Mouse (Mus musculus): ENCODE measurements around the gene Nlgn1.

Gene Nlgn1

GRCm38 (mm10) chr3:26050769-26051168 is 281.5 kb downstream of the Nlgn1 start:
- DNase-seq (ENCODE audit: low spot score) = no peak

GRCm38 (mm10) chr3:26042966-26043365 is 289.3 kb downstream of the Nlgn1 start:
- DNase-seq (ENCODE audit: low spot score) = no peak

GRCm38 (mm10) chr3:26039696-26040095 is 292.6 kb downstream of the Nlgn1 start:
- DNase-seq (ENCODE audit: low spot score) = no peak

GRCm38 (mm10) chr3:26026025-26026424 is 306.2 kb downstream of the Nlgn1 start:
- no peak for DNase-seq (ENCODE audit: low spot score)

DNA sequence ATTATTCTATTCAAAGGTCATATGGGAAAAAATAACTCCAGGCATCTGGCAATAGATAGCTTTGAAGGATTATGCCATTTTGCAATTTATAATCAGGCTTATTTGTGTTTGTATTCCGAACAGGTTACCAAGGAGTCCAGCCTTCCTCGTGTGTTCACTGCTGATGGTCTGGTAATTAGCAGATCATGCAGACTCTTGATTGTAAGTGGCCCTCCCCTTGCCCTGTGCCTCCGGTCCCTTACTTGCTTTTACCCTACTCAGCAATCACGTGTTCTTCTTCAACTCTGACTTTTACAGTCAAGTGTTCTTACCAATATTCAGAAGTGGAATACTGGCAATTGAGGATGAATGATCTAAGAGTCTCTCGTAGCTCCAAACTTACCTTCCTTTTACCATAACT is 309.0 kb downstream of the Nlgn1 start:
- no peak for DNase-seq (ENCODE audit: low spot score)

DNA sequence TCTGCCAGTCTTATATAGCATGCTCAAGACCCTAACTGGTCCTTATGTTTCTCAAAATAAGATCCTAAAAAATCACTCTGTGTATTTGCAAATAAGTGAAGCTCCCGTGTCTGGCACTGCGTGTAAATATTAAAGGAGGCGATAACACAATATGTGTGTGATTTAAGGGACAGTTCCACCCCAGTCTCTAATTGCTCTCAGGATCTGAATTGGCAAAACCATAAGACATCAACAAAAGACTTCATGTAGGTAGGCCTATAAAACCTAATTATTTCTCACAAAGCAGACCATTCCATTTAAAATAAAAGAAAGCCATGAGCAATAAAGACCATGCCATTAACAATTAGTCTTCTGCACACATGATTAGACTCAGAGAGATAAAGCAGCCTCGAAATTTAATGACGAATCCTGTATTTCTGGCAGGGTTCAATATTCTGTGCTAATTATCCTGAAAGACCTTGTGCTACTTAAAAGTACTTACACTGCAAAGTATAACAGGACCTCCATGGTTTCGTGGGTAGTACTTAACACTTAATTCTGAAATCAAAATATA is 310.6 kb downstream of the Nlgn1 start:
- DNase-seq (ENCODE audit: low spot score) = no peak

DNA sequence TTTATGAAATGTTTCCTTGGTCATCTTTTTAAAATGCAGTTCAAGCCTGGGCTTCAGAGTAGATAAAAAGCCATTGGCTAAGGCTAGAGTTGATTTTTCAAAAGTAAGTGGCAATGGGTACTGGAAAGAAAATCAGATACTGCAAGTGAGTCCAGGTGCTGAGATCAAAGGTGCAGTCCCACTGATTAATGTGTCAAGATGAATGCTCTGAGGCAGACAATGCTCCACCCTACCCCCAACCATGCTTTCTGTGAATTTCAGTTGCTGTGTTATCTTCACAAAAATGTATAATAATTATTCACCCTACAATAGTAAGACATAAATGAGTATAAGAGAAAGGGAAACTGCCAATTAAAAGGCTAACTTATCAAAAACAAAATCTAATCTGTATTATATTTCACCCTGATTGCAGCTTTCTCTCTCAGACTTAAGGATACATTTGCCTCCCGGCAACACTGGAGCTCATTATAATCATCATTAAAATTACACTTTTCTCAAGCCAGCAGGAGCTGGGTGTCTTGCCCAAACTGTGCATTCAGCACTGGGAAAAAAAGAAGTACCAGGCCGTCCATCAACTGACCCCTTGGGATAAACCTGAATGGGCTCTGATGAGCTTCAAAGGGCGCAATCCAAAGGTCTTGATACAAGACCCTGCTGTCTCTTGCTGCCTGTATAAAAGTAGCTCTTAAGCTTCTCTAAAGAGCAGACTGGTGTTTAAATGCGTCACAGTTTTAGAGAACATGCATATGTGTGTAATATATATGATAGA is 320.8 kb downstream of the Nlgn1 start:
- no peak for DNase-seq (ENCODE audit: low spot score)

- DNase-seq (ENCODE audit: low spot score) = no peak
These were observed 329.2 kb downstream of the Nlgn1 start for GRCm38 (mm10) chr3:26002863-26003608.

- DNase-seq (ENCODE audit: low spot score) = no peak
These were observed 329.9 kb downstream of the Nlgn1 start for GRCm38 (mm10) chr3:26002367-26002766.

GRCm38 (mm10) chr3:25967546-25967945 is 364.7 kb downstream of the Nlgn1 start:
- DNase-seq (ENCODE audit: low spot score) = no peak

DNA sequence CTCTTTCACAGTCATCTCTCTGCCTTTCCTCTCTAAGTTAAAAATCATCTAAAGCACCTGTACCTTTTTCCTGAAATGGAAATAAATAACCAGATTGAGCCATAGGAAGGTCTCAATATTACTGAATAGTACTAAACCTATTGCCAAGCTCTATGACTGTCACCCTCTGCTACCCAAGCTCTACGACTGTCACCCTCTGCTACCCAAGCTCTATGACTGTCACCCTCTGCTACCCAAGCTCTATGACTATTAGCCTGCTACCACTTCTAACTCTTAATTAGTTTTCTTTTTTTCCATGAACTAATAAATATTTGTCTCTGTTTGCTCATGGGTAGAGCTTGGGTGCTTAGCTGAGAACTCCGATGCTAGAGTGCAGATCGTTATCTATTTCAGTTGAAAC is 368.0 kb downstream of the Nlgn1 start:
- DNase-seq (ENCODE audit: low spot score) = no peak

DNA sequence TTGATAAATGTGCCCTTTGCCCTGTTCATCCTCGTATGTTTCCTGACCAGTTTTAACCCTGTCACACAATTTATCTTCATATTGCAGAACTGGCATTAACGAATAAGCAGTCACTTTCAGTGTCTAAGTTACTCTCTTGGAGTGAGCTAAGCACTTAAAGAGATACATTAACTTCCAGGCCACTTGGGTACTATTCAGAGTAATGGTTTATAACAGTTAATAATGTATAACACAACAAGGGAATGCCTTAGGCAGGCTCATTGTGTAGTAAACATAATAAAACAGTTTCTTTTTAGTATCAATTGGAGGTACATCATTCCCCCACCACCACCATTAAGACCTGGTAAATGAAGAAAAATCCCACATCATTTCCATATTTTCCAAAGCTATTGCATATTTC is 368.7 kb downstream of the Nlgn1 start:
- no peak for DNase-seq (ENCODE audit: low spot score)

- DNase-seq (ENCODE audit: low spot score) = no peak
These were observed 415.7 kb downstream of the Nlgn1 start for GRCm38 (mm10) chr3:25916535-25916934.

GRCm38 (mm10) chr3:25914365-25915065 is 417.7 kb downstream of the Nlgn1 start:
- no peak for DNase-seq (ENCODE audit: low spot score)

- DNase-seq (ENCODE audit: low spot score) = no peak
These were observed 429.0 kb downstream of the Nlgn1 start for GRCm38 (mm10) chr3:25903140-25903809.

DNA sequence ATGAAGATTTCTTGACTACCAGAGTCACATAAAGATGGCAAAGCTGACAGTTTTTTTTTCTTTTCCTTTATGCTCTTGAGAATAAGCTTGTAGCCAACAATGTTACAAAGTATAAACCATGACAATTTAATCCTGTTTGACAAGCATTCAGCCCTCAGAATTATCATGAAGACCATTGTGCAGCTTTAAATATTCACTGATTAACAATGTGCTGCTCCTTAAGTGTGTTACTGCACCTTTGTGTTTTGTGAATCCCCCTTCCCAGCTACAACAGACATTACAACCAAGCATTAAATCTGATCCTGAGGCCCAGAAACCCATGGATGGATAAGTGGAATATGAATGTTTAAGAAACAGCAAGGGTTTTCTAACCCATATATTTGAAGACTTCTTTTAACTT is 434.8 kb downstream of the Nlgn1 start:
- no peak for DNase-seq (ENCODE audit: low spot score)

GRCm38 (mm10) chr3:25884797-25885196 is 447.5 kb downstream of the Nlgn1 start:
- DNase-seq (ENCODE audit: low spot score) = no peak

- no peak for DNase-seq (ENCODE audit: low spot score)
These were observed 463.1 kb downstream of the Nlgn1 start for GRCm38 (mm10) chr3:25869161-25869560.

DNA sequence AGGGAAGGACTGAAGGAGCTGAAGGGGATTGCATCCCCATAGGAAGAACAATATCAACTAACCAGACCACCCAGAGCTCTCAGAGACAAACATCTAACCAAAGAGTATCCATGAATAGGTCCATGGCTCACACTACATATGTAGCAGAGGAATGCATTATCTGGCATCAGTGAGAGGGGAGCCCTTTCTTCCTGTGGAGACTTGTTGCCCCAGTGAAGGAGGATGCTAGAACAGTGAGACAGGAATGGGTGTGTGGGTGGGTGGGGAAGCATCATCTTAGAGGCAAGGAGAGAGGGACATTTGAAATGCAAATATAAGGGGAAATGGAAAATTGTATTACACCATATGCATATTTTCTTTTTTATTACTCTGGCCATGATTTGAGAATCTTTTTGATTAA is 473.9 kb downstream of the Nlgn1 start:
- no peak for DNase-seq (ENCODE audit: low spot score)

DNA sequence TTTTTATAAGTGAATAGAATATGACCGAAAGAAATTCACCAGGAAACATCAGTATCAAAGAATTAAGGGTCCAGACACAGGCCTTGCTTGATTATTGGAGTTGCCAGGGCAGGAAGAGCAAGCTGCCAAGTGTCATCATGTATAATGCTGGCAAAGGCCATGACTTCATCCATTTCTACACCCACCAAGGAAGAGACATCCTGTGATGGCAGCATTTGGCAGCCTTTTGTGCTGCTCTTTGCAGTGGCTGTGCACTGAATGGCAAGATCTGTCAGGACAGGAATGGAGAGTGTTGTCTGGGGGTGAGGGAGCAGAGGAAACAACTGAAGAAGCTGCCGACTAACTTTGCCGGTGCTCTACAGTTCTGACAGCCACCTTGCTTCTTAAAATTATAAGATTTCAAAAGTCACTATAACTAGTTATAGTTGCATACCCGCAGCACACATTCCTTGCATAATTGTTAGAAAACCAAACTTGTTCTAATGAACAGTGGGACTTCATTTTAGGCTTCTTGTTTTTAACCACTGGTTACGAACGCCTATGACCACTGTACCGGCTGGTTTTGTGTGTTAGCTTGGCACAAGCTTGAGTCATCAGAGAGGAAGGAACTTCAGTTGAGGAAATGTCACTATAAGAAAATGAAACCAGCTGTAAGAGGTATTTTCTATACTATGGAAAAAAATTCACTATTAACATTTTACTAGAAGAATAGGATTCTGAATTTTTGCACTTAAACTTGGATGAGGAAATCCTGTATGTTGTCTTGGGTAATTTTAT is 487.4 kb downstream of the Nlgn1 start:
- DNase-seq (ENCODE audit: low spot score) = no peak

GRCm38 (mm10) chr3:25830237-25830636 is 502.0 kb downstream of the Nlgn1 start:
- DNase-seq (ENCODE audit: low spot score) = no peak

Measured in ovary, postnatal 14 days (tissue).